Mouse (Mus musculus): Measurements from ENCODE around the gene Cep112. TPM values are rescaled to one million over a fixed set of nuclear protein-coding genes. Genes with fewer than 3 reads are reported as not detected.

The Cep112 gene
- polyA plus RNA-seq, 1 experiment: 0.07 TPM

GRCm38 (mm10) chr11:108798398-108798797, 373.4 kb downstream of the Cep112 start:
- Histone ChIP-seq H3K4me1 (replicated peaks; ENCODE audit: control insufficient read depth, insufficient read depth, low read length) (no peaks in the 10 kb centered on the region), H3K27ac (ENCODE audit: control insufficient read depth, insufficient read depth, low read length) (no peak overlapping the region), H3K27me3 (ENCODE audit: control insufficient read depth, insufficient read depth, low read length) (no peaks in the 10 kb centered on the region), H3K4me3 (ENCODE audit: control insufficient read depth, insufficient read depth, low read length) (no peak overlapping the region), H3K36me3 (ENCODE audit: control insufficient read depth, insufficient read depth, low read length) (no peaks in the 10 kb centered on the region)
- 62% methylated on average over 5 of the region's 5 CpGs for WGBS
- TF ChIP-seq CTCF (IDR thresholded peaks at IDR 0.05; ENCODE audit: borderline replicate concordance, control insufficient read depth, extremely low read depth, insufficient read depth, low read length, poor library complexity): no peak
- no peak for TF ChIP-seq POLR2A (IDR thresholded peaks at IDR 0.05; ENCODE audit: control insufficient read depth, extremely low read depth, insufficient read depth, low read length, poor library complexity)
- DNase-seq: no peak

GRCm38 (mm10) chr11:108799695-108800094, 374.7 kb downstream of the Cep112 start:
- no peaks in the 10 kb centered on the region for H3K27me3 ChIP-seq (ENCODE audit: control insufficient read depth, insufficient read depth, low read length)
- no peak for DNase-seq
- TF ChIP-seq CTCF (IDR thresholded peaks at IDR 0.05; ENCODE audit: borderline replicate concordance, control insufficient read depth, extremely low read depth, insufficient read depth, low read length, poor library complexity): no peak
- no peak for TF ChIP-seq POLR2A (IDR thresholded peaks at IDR 0.05; ENCODE audit: control insufficient read depth, extremely low read depth, insufficient read depth, low read length, poor library complexity)
- H3K36me3 ChIP-seq (ENCODE audit: control insufficient read depth, insufficient read depth, low read length): no peaks in the 10 kb centered on the region
- H3K4me1 ChIP-seq (replicated peaks; ENCODE audit: control insufficient read depth, insufficient read depth, low read length): no peaks in the 10 kb centered on the region
- H3K4me3 ChIP-seq (ENCODE audit: control insufficient read depth, insufficient read depth, low read length): no peak overlapping the region
- no peak overlapping the region for H3K27ac ChIP-seq (ENCODE audit: control insufficient read depth, insufficient read depth, low read length)
- WGBS: 93% methylated on average over 3 of the region's 3 CpGs

GRCm38 (mm10) chr11:108804030-108804429, 379.0 kb downstream of the Cep112 start:
- DNase-seq: no peak
- TF ChIP-seq CTCF (IDR thresholded peaks at IDR 0.05; ENCODE audit: borderline replicate concordance, control insufficient read depth, extremely low read depth, insufficient read depth, low read length, poor library complexity) (no peak), POLR2A (IDR thresholded peaks at IDR 0.05; ENCODE audit: control insufficient read depth, extremely low read depth, insufficient read depth, low read length, poor library complexity) (no peak)
- Histone ChIP-seq H3K4me1 (replicated peaks; ENCODE audit: control insufficient read depth, insufficient read depth, low read length) (no peaks in the 10 kb centered on the region), H3K27ac (ENCODE audit: control insufficient read depth, insufficient read depth, low read length) (no peak overlapping the region), H3K4me3 (ENCODE audit: control insufficient read depth, insufficient read depth, low read length) (no peak overlapping the region), H3K27me3 (ENCODE audit: control insufficient read depth, insufficient read depth, low read length) (no peaks in the 10 kb centered on the region), H3K36me3 (ENCODE audit: control insufficient read depth, insufficient read depth, low read length) (no peaks in the 10 kb centered on the region)
- 98% methylated on average over 3 of the region's 3 CpGs for WGBS

GRCm38 (mm10) chr11:108805947-108806346, 381.0 kb downstream of the Cep112 start:
- Histone ChIP-seq H3K4me1 (replicated peaks; ENCODE audit: control insufficient read depth, insufficient read depth, low read length) (no peaks in the 10 kb centered on the region), H3K36me3 (ENCODE audit: control insufficient read depth, insufficient read depth, low read length) (no peaks in the 10 kb centered on the region), H3K27ac (ENCODE audit: control insufficient read depth, insufficient read depth, low read length) (no peak overlapping the region), H3K27me3 (ENCODE audit: control insufficient read depth, insufficient read depth, low read length) (no peaks in the 10 kb centered on the region), H3K4me3 (ENCODE audit: control insufficient read depth, insufficient read depth, low read length) (no peak overlapping the region)
- 58% methylated on average over 3 of the region's 3 CpGs for WGBS
- DNase-seq: no peak
- no peak for TF ChIP-seq CTCF (IDR thresholded peaks at IDR 0.05; ENCODE audit: borderline replicate concordance, control insufficient read depth, extremely low read depth, insufficient read depth, low read length, poor library complexity)
- no peak for TF ChIP-seq POLR2A (IDR thresholded peaks at IDR 0.05; ENCODE audit: control insufficient read depth, extremely low read depth, insufficient read depth, low read length, poor library complexity)

- Histone ChIP-seq H3K27me3 (ENCODE audit: control insufficient read depth, insufficient read depth, low read length) (no peaks in the 10 kb centered on the region), H3K4me3 (ENCODE audit: control insufficient read depth, insufficient read depth, low read length) (no peak overlapping the region), H3K27ac (ENCODE audit: control insufficient read depth, insufficient read depth, low read length) (no peak overlapping the region), H3K4me1 (replicated peaks; ENCODE audit: control insufficient read depth, insufficient read depth, low read length) (no peaks in the 10 kb centered on the region), H3K36me3 (ENCODE audit: control insufficient read depth, insufficient read depth, low read length) (no peaks in the 10 kb centered on the region)
- no peak for TF ChIP-seq CTCF (IDR thresholded peaks at IDR 0.05; ENCODE audit: borderline replicate concordance, control insufficient read depth, extremely low read depth, insufficient read depth, low read length, poor library complexity)
- TF ChIP-seq POLR2A (IDR thresholded peaks at IDR 0.05; ENCODE audit: control insufficient read depth, extremely low read depth, insufficient read depth, low read length, poor library complexity): no peak
- no peak for DNase-seq
- 94% methylated on average over 3 of the region's 3 CpGs for WGBS
Observed at GRCm38 (mm10) chr11:108809626-108810025, 384.6 kb downstream of the Cep112 start.

GRCm38 (mm10) chr11:108821771-108822170, 396.8 kb downstream of the Cep112 start:
- Histone ChIP-seq H3K27me3 (ENCODE audit: control insufficient read depth, insufficient read depth, low read length) (no peaks in the 10 kb centered on the region), H3K36me3 (ENCODE audit: control insufficient read depth, insufficient read depth, low read length) (no peaks in the 10 kb centered on the region), H3K27ac (ENCODE audit: control insufficient read depth, insufficient read depth, low read length) (no peak overlapping the region), H3K4me1 (replicated peaks; ENCODE audit: control insufficient read depth, insufficient read depth, low read length) (no peaks in the 10 kb centered on the region), H3K4me3 (ENCODE audit: control insufficient read depth, insufficient read depth, low read length) (no peak overlapping the region)
- TF ChIP-seq CTCF (IDR thresholded peaks at IDR 0.05; ENCODE audit: borderline replicate concordance, control insufficient read depth, extremely low read depth, insufficient read depth, low read length, poor library complexity) (no peak), POLR2A (IDR thresholded peaks at IDR 0.05; ENCODE audit: control insufficient read depth, extremely low read depth, insufficient read depth, low read length, poor library complexity) (no peak)
- WGBS: 91% methylated on average over 4 of the region's 4 CpGs
- DNase-seq: no peak

- WGBS: 85% methylated on average over 7 of the region's 7 CpGs
- Histone ChIP-seq H3K27me3 (ENCODE audit: control insufficient read depth, insufficient read depth, low read length) (no peaks in the 10 kb centered on the region), H3K36me3 (ENCODE audit: control insufficient read depth, insufficient read depth, low read length) (no peaks in the 10 kb centered on the region), H3K4me3 (ENCODE audit: control insufficient read depth, insufficient read depth, low read length) (no peak overlapping the region), H3K27ac (ENCODE audit: control insufficient read depth, insufficient read depth, low read length) (no peak overlapping the region), H3K4me1 (replicated peaks; ENCODE audit: control insufficient read depth, insufficient read depth, low read length) (no peaks in the 10 kb centered on the region)
- DNase-seq: no peak
- TF ChIP-seq POLR2A (IDR thresholded peaks at IDR 0.05; ENCODE audit: control insufficient read depth, extremely low read depth, insufficient read depth, low read length, poor library complexity) (no peak), CTCF (IDR thresholded peaks at IDR 0.05; ENCODE audit: borderline replicate concordance, control insufficient read depth, extremely low read depth, insufficient read depth, low read length, poor library complexity) (no peak)
Observed at GRCm38 (mm10) chr11:108822257-108822656, 397.3 kb downstream of the Cep112 start.
